8 mouse cellular contexts compared by ENCODE assay signal in genomic region chr1:39900181-39901005, GRCm38 (mm10). TPM values are rescaled to one million over a fixed set of nuclear protein-coding genes. Genes with fewer than 3 reads are reported as not detected.
A peak's percentile ranks its signal among the peaks of the same experiment; 100 is the strongest.
DNase-seq lines count a peak whose midpoint lies in the region; ATAC-seq lines count a peak whose summit lies in the region.

Map4k4 (plus strand) TSS chr1:39900913.

- H3K27ac ChIP-seq in hindbrain, embryonic 16.5 days (ENCODE audit: low read depth, low read length): peak within 1 kb of the TSS; percentile 99

- H3K4me2 ChIP-seq in hindbrain, embryonic 16.5 days (ENCODE audit: low read length): peak within 1 kb of the TSS; percentile 93

- H3K9ac ChIP-seq in hindbrain, embryonic 16.5 days (ENCODE audit: low read depth, low read length): peak within 1 kb of the TSS; percentile 98

- peaks cover 28% of the 10 kb centered on the region for H3K4me1 ChIP-seq in hindbrain, embryonic 16.5 days (ENCODE audit: control insufficient read depth, insufficient read depth, low read depth, low read length)
- H3K4me1 ChIP-seq in megakaryocyte, embryonic 14.5 days: peaks cover 66% of the 10 kb centered on the region

- no peaks in the 10 kb centered on the region for H3K27me3 ChIP-seq in hindbrain, embryonic 16.5 days (replicated peaks; ENCODE audit: control insufficient read depth, insufficient read depth, low read length)
- H3K27me3 ChIP-seq in megakaryocyte, embryonic 14.5 days (replicated peaks): peaks cover 17% of the 10 kb centered on the region

- H3K36me3 ChIP-seq in hindbrain, embryonic 16.5 days (ENCODE audit: control insufficient read depth, insufficient read depth, low read length): no peaks in the 10 kb centered on the region
- peaks cover 12% of the 10 kb centered on the region for H3K36me3 ChIP-seq in megakaryocyte, embryonic 14.5 days (replicated peaks; ENCODE audit: low read length)

- intact Hi-C loops in left cerebral cortex, postnatal 10 days (cut with DNase I): loop anchor here (5.0 to 10.0 kb wide), 4 partner anchors 37 to 216 kb away; no protein-coding TSS in a partner anchor

- peak within 1 kb of the TSS; percentile 78 for H3K4me3 ChIP-seq in hindbrain, embryonic 16.5 days (ENCODE audit: low read length)
- H3K4me3 ChIP-seq in megakaryocyte, embryonic 14.5 days (replicated peaks): peak within 1 kb of the TSS; percentile 95

- under 1% methylated on average over 54 of the region's 97 CpGs for WGBS in hindbrain, embryonic 16.5 days

- peak; percentile 88 for ATAC-seq in hindbrain, embryonic 16.5 days

- DNase-seq in ZHBTc4 (ENCODE audit: low read depth, low spot score): peak; percentile 86
- DNase-seq in cerebellum, postnatal 4 days (ENCODE audit: low spot score in 2 of 2): peak; percentile 58 to 75
- peak; percentile 47 to 50 for DNase-seq in gastrocnemius, adult 8-10 months (ENCODE audit: low spot score in 2 of 2)
- peak in 1 of 2 experiments; percentile 91 for DNase-seq in left cerebral cortex, postnatal 10 days (ENCODE audit: extremely low spot score in 1 of 2, low spot score in 2 of 2)
- peak; percentile 49 to 52 for DNase-seq in right cerebral cortex, adult 2 months (ENCODE audit: low spot score in 2 of 2)
- DNase-seq in urinary bladder, postnatal 36 days (ENCODE audit: low spot score in 2 of 2): peak; percentile 73 to 83

- no peaks in the 10 kb centered on the region for H3K9me3 ChIP-seq in hindbrain, embryonic 16.5 days (ENCODE audit: control insufficient read depth, low read length)
- peaks cover 4% of the 10 kb centered on the region for H3K9me3 ChIP-seq in megakaryocyte, embryonic 14.5 days

RNA-seq across cellular contexts. Expression of gene Map4k4, which starts in this region (rescaled TPM):
- total RNA-seq in gastrocnemius, adult 8-10 months (2022): 10 to 100 TPM; 10.5 to 18.2 (median 16.4) TPM
- 21.7 and 22.1 TPM in 2 replicates for polyA plus RNA-seq in hindbrain, embryonic 16.5 days (2015; fragmentation: Nextera tagmentation; extraction: Ambion mirVana)
- 100 to 1,000 TPM; 181 to 198 TPM for total RNA-seq in left cerebral cortex, postnatal 10 days (2021)
- 13.5 and 22.8 TPM in 2 replicates for polyA plus RNA-seq in megakaryocyte, embryonic 14.5 days (2012; ENCODE audit: insufficient read depth, low replicate concordance)

Comparison
In these comparisons a context has a peak if more than half of its experiments do, and no peak if none do; other contexts are left out.
1. RNA of gene Map4k4 (total RNA-seq): 181 to 198 TPM in left cerebral cortex, postnatal 10 days; 10.5 to 18.2 TPM in gastrocnemius, adult 8-10 months; every median in the first group is over 4 times any median in the second.